Mouse (Mus musculus) MEL (cell line): Measurements from ENCODE around the gene Arhgap6. TPM values are rescaled to one million over a fixed set of nuclear protein-coding genes. Genes with fewer than 3 reads are reported as not detected.

ENCODE experiments used
- DNase-seq: peaks from one replicate; pipeline ENCODE4 v3.0.0; 2011; ENCODE audit warnings: low read depth, low spot score
- H3K27ac ChIP-seq: 2 replicates; pipeline ENCODE4 v1.5.1; 2012; ENCODE audit warnings: low read depth, mild to moderate bottlenecking, control low read depth, low read length, moderate library complexity; ENCODE audit not compliant: control insufficient read depth
- H3K27me3 ChIP-seq, 2 experiments: fragments of 150-350 bp in 1 of 2; sonication (generic) in 1 of 2; 2 replicates each; pipeline ENCODE4 v1.6.1; 2012; ENCODE audit warnings: low read length in 2 of 2, mild to moderate bottlenecking in 2 of 2, improper control_type of control experiment in 1 of 2, moderate library complexity in 1 of 2; ENCODE audit not compliant: insufficient read depth in 2 of 2, control insufficient read depth in 1 of 2
- H3K36me3 ChIP-seq, 2 experiments: 2 replicates each; pipeline ENCODE4 v1.6.1; 2012 to 2014; ENCODE audit warnings: low read length in 2 of 2, improper control_type of control experiment in 1 of 2, inconsistent platforms in 1 of 2, mild to moderate bottlenecking in 1 of 2; ENCODE audit not compliant: insufficient read depth in 2 of 2, control insufficient read depth in 1 of 2
- H3K4me1 ChIP-seq, 2 experiments: fragments of 150-350 bp in 1 of 2; sonication (generic) in 1 of 2; 2 replicates each; pipeline ENCODE4 v1.6.1; 2012; ENCODE audit warnings: low read length in 2 of 2, improper control_type of control experiment in 1 of 2, mild to moderate bottlenecking in 1 of 2; ENCODE audit not compliant: insufficient read depth in 2 of 2, control insufficient read depth in 1 of 2
- H3K4me3 ChIP-seq, 2 experiments: fragments of 150-350 bp in 1 of 2; sonication (generic) in 1 of 2; 2 replicates each; pipeline ENCODE4 v1.5.1; 2012; ENCODE audit warnings: low read depth in 2 of 2, low read length in 2 of 2, mild to moderate bottlenecking in 2 of 2, moderate library complexity in 2 of 2, control low read depth in 1 of 2, improper control_type of control experiment in 1 of 2; ENCODE audit not compliant: control insufficient read depth in 1 of 2, insufficient read depth in 1 of 2
- H3K79me2 ChIP-seq: 2 replicates; pipeline ENCODE4 v1.6.1; 2012; ENCODE audit warnings: mild to moderate bottlenecking, low read length, moderate library complexity; ENCODE audit not compliant: control insufficient read depth, poor library complexity, insufficient read depth
- H3K9ac ChIP-seq: 2 replicates; pipeline ENCODE4 v1.6.1; 2012; ENCODE audit warnings: low read depth, mild to moderate bottlenecking, control low read depth, low read length, moderate library complexity; ENCODE audit not compliant: control insufficient read depth, poor library complexity, severe bottlenecking
- H3K9me3 ChIP-seq: fragments of 150-350 bp; sonication (generic); replicated peaks from 2 replicates; pipeline ENCODE4 v1.6.1; 2012; ENCODE audit warnings: mild to moderate bottlenecking, low read length, improper control_type of control experiment, moderate library complexity; ENCODE audit not compliant: insufficient read depth
- BHLHE40 ChIP-seq: IDR thresholded peaks from 2 replicates; pipeline ENCODE4 v1.6.1; 2012; ENCODE audit warnings: low read depth, mild to moderate bottlenecking, inconsistent platforms, low read length, improper control_type of control experiment, borderline replicate concordance
- CHD1 ChIP-seq: IDR thresholded peaks from 2 replicates; pipeline ENCODE4 v1.6.1; 2012; ENCODE audit warnings: low read depth, mild to moderate bottlenecking, inconsistent platforms, low read length, improper control_type of control experiment
- CHD2 ChIP-seq: IDR thresholded peaks from 2 replicates; pipeline ENCODE4 v1.6.1; 2011; ENCODE audit warnings: low read length, improper control_type of control experiment
- E2F4 ChIP-seq: IDR thresholded peaks from 2 replicates; pipeline ENCODE4 v1.6.1; 2011; ENCODE audit warnings: low read depth, low read length, improper control_type of control experiment, borderline replicate concordance
- ELF1 ChIP-seq: IDR thresholded peaks from 2 replicates; pipeline ENCODE4 v1.6.1; 2014; ENCODE audit warnings: low read depth, mild to moderate bottlenecking, inconsistent platforms, low read length, improper control_type of control experiment, moderate library complexity
- EP300 ChIP-seq, 2 experiments: IDR thresholded peaks; 2 replicates each; pipeline ENCODE4 v1.6.1; 2011; ENCODE audit warnings: improper control_type of control experiment in 2 of 2, low read length in 2 of 2, low read depth in 1 of 2, mild to moderate bottlenecking in 1 of 2
- ETS1 ChIP-seq: IDR thresholded peaks from 2 replicates; pipeline ENCODE4 v1.6.1; 2012; ENCODE audit warnings: low read depth, mild to moderate bottlenecking, inconsistent platforms, low read length, improper control_type of control experiment, moderate library complexity
- GABPA ChIP-seq: IDR thresholded peaks from 2 replicates; pipeline ENCODE4 v1.6.1; 2012; ENCODE audit warnings: low read depth, mild to moderate bottlenecking, inconsistent platforms, low read length, improper control_type of control experiment, moderate library complexity
- GATA1 ChIP-seq: IDR thresholded peaks from 2 replicates; pipeline ENCODE4 v1.6.1; 2011; ENCODE audit warnings: low read depth, low read length, improper control_type of control experiment
- HCFC1 ChIP-seq: IDR thresholded peaks from 2 replicates; pipeline ENCODE4 v1.6.1; 2012; ENCODE audit warnings: low read depth, mild to moderate bottlenecking, inconsistent platforms, low read length, improper control_type of control experiment, moderate library complexity
- JUND ChIP-seq: IDR thresholded peaks from 2 replicates; pipeline ENCODE4 v1.6.1; 2011; ENCODE audit warnings: low read depth, mild to moderate bottlenecking, improper control_type of control experiment, low read length
- KAT2A ChIP-seq: conservative IDR thresholded peaks from 2 replicates; pipeline ENCODE4 v1.6.1; 2012; ENCODE audit warnings: low read depth, low read length, improper control_type of control experiment, inconsistent platforms
- MAFK ChIP-seq: IDR thresholded peaks from 2 replicates; pipeline ENCODE4 v1.6.1; 2011; ENCODE audit warnings: low read depth, mild to moderate bottlenecking, low read length, improper control_type of control experiment, borderline replicate concordance
- MAX ChIP-seq: IDR thresholded peaks from 2 replicates; pipeline ENCODE4 v1.6.1; 2011; ENCODE audit warnings: low read length, improper control_type of control experiment
- MAZ ChIP-seq: IDR thresholded peaks from 2 replicates; pipeline ENCODE4 v1.6.1; 2012; ENCODE audit warnings: low read depth, mild to moderate bottlenecking, inconsistent platforms, low read length, improper control_type of control experiment
- MEF2A ChIP-seq: IDR thresholded peaks from 2 replicates; pipeline ENCODE4 v1.6.1; 2014; ENCODE audit warnings: low read depth, mild to moderate bottlenecking, inconsistent platforms, low read length, improper control_type of control experiment; ENCODE audit not compliant: poor library complexity, insufficient replicate concordance, severe bottlenecking; ENCODE audit errors: extremely low read depth
- MXI1 ChIP-seq: IDR thresholded peaks from 2 replicates; pipeline ENCODE4 v1.6.1; 2011; ENCODE audit warnings: mild to moderate bottlenecking, low read depth, low read length, improper control_type of control experiment
- MYB ChIP-seq: IDR thresholded peaks from 2 replicates; pipeline ENCODE4 v1.6.1; 2011; ENCODE audit warnings: mild to moderate bottlenecking, low read depth, low read length, improper control_type of control experiment
- MYC ChIP-seq: IDR thresholded peaks from 2 replicates; pipeline ENCODE4 v1.6.1; 2011; ENCODE audit warnings: low read depth, mild to moderate bottlenecking, low read length, improper control_type of control experiment, moderate library complexity
- NELFE ChIP-seq: IDR thresholded peaks from 2 replicates; pipeline ENCODE4 v1.6.1; 2011; ENCODE audit warnings: low read depth, low read length, improper control_type of control experiment
- NRF1 ChIP-seq: IDR thresholded peaks from 2 replicates; pipeline ENCODE4 v1.6.1; 2014; ENCODE audit warnings: low read depth, mild to moderate bottlenecking, inconsistent platforms, low read length, improper control_type of control experiment, moderate library complexity; ENCODE audit not compliant: poor library complexity, insufficient read depth, severe bottlenecking
- POLR2A ChIP-seq, 2 experiments: IDR thresholded peaks; 2 replicates each; pipeline ENCODE4 v1.6.1; 2011 to 2012; ENCODE audit warnings: low read length in 2 of 2, mild to moderate bottlenecking in 2 of 2, control low read depth in 1 of 2, improper control_type of control experiment in 1 of 2, low read depth in 1 of 2, moderate library complexity in 1 of 2; ENCODE audit not compliant: control insufficient read depth in 1 of 2, insufficient read depth in 1 of 2, poor library complexity in 1 of 2
- POLR2AphosphoS2 ChIP-seq: IDR thresholded peaks from 2 replicates; pipeline ENCODE4 v1.6.1; 2011; ENCODE audit warnings: low read length, improper control_type of control experiment
- POLR2AphosphoS5 ChIP-seq: IDR thresholded peaks from 2 replicates; pipeline ENCODE4 v1.6.1; 2012; ENCODE audit warnings: low read depth, borderline replicate concordance, mild to moderate bottlenecking, inconsistent platforms, low read length, moderate library complexity, mixed read lengths
- RAD21 ChIP-seq: IDR thresholded peaks from 2 replicates; pipeline ENCODE4 v1.6.1; 2011; ENCODE audit warnings: mild to moderate bottlenecking, low read depth, low read length, improper control_type of control experiment
- RCOR1 ChIP-seq: IDR thresholded peaks from 2 replicates; pipeline ENCODE4 v1.6.1; 2012; ENCODE audit warnings: low read depth, mild to moderate bottlenecking, inconsistent platforms, low read length, improper control_type of control experiment
- SIN3A ChIP-seq: IDR thresholded peaks from 2 replicates; pipeline ENCODE4 v1.6.1; 2012; ENCODE audit warnings: low read length, improper control_type of control experiment, inconsistent platforms
- SMC3 ChIP-seq: IDR thresholded peaks from 2 replicates; pipeline ENCODE4 v1.6.1; 2011; ENCODE audit warnings: low read depth, low read length, improper control_type of control experiment
- TAL1 ChIP-seq: IDR thresholded peaks from 2 replicates; pipeline ENCODE4 v1.6.1; 2012; ENCODE audit warnings: mild to moderate bottlenecking, inconsistent platforms, low read length, moderate library complexity, mixed read lengths
- TBP ChIP-seq: IDR thresholded peaks from 2 replicates; pipeline ENCODE4 v1.8.0; 2011; ENCODE audit warnings: low read depth, low read length, improper control_type of control experiment
- TCF12 ChIP-seq: IDR thresholded peaks from 2 replicates; pipeline ENCODE4 v1.6.1; 2014; ENCODE audit warnings: low read depth, mild to moderate bottlenecking, inconsistent platforms, low read length, improper control_type of control experiment, moderate library complexity
- UBTF ChIP-seq: IDR thresholded peaks from 2 replicates; pipeline ENCODE4 v1.6.1; 2012; ENCODE audit warnings: low read depth, mild to moderate bottlenecking, inconsistent platforms, low read length, improper control_type of control experiment, moderate library complexity, borderline replicate concordance; ENCODE audit not compliant: insufficient read depth
- USF1 ChIP-seq: IDR thresholded peaks from 2 replicates; pipeline ENCODE4 v1.6.1; 2014; ENCODE audit warnings: low read depth, mild to moderate bottlenecking, inconsistent platforms, low read length, improper control_type of control experiment, moderate library complexity
- USF2 ChIP-seq, 2 experiments: IDR thresholded peaks; 2 replicates each; pipeline ENCODE4 v1.6.1; 2011 to 2012; ENCODE audit warnings: improper control_type of control experiment in 2 of 2, low read length in 2 of 2, borderline replicate concordance in 1 of 2, inconsistent platforms in 1 of 2, low read depth in 1 of 2, mild to moderate bottlenecking in 1 of 2; ENCODE audit not compliant: insufficient read depth in 1 of 2
- ZC3H11A ChIP-seq: IDR thresholded peaks from 2 replicates; pipeline ENCODE4 v1.6.1; 2012; ENCODE audit warnings: low read depth, mild to moderate bottlenecking, inconsistent platforms, low read length, improper control_type of control experiment
- ZKSCAN1 ChIP-seq: IDR thresholded peaks from 2 replicates; pipeline ENCODE4 v1.6.1; 2012; ENCODE audit warnings: low read depth, mild to moderate bottlenecking, inconsistent platforms, low read length, improper control_type of control experiment, moderate library complexity
- ZMIZ1 ChIP-seq: IDR thresholded peaks from 2 replicates; pipeline ENCODE4 v1.6.1; 2012; ENCODE audit warnings: low read depth, mild to moderate bottlenecking, inconsistent platforms, low read length, improper control_type of control experiment, moderate library complexity
- ZNF384 ChIP-seq: IDR thresholded peaks from 2 replicates; pipeline ENCODE4 v1.6.1; 2012; ENCODE audit warnings: low read depth, mild to moderate bottlenecking, inconsistent platforms, low read length, improper control_type of control experiment
- polyA plus RNA-seq, 2 experiments: library from polyadenylated mRNA; stranded (reverse) in 1 of 2; unstranded in 1 of 2; fragments of >175 nt in 1 of 2; fragments of >200 nt in 1 of 2; gene quantifications; 2 replicates each; pipeline versions ENCODE4 v1.2.1 to v1.2.4; 2012; ENCODE audit warnings: low replicate concordance in 2 of 2, low read depth in 1 of 2; ENCODE audit not compliant: insufficient read length in 2 of 2, insufficient read depth in 1 of 2, missing spikeins in 1 of 2
- total RNA-seq: library from RNA; depleted of rRNA; stranded (reverse); fragments of 300-350 nt; gene quantifications from 2 replicates; pipeline ENCODE4 v1.2.3, GENCODE M21; 2012

The Arhgap6 gene
- total and polyA plus RNA-seq, 3 experiments = 4.4 to 21.7 TPM; not detected in 1

DNA sequence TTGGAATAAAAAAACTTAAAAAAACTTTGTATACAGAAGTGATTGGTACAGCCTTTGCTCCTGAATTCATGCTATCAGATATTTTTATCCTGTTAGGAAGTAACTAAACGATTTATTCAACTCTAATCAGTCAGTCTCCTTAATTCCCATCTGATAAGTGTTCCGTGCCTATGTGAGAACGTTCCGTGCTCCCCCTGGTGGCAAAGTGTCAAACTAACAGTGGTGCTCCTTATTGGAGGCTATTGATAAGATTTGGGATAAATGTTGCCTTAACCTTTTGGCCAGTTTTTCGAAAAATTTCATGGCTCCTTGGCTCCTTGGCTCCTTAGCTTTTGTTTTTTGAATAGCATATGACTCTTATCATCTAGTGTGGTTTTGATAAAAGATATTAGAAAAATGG, 291.0 kb downstream of the Arhgap6 start:
- Histone ChIP-seq H3K4me1 (peaks cover 0 to 5% of the 10 kb centered on the region in 2 experiments; a peak in 2 of 4 replicates), H3K36me3 (peaks cover 0 to 24% of the 10 kb centered on the region in 2 experiments; a peak in 2 of 4 replicates), H3K4me3 (no peak overlapping the region), H3K9ac (no peak overlapping the region), H3K27me3 (no peaks in the 10 kb centered on the region), H3K9me3 (no peaks in the 10 kb centered on the region), H3K27ac (no peak overlapping the region), H3K79me2 (no peaks in the 10 kb centered on the region)
- DNase-seq = peak; percentile 66
- no peak for TF ChIP-seq HCFC1
- TF ChIP-seq TBP = no peak
- no peak for TF ChIP-seq NRF1
- TF ChIP-seq E2F4 = no peak
- TF ChIP-seq RCOR1 = peak; percentile 19; the same call in 1 of the 2 replicates
- TF ChIP-seq POLR2A (IDR thresholded peaks at IDR 0.05; ENCODE audit: control insufficient read depth in 1 of 2, insufficient read depth in 1 of 2, low read depth in 1 of 2, low read length in 2 of 2, poor library complexity in 1 of 2) = no peak
- peak; percentile 49 for TF ChIP-seq RAD21
- no peak for TF ChIP-seq MAFK
- TF ChIP-seq NELFE = no peak
- TF ChIP-seq MYB = no peak
- TF ChIP-seq ELF1 = no peak
- TF ChIP-seq MAZ = no peak
- TF ChIP-seq MAX = peak; percentile 9; the same call in 1 of the 2 replicates
- no peak for TF ChIP-seq BHLHE40
- TF ChIP-seq ZNF384 = peak; percentile 41; the same call in 1 of the 2 replicates
- TF ChIP-seq TAL1 = no peak
- TF ChIP-seq SIN3A = 0 out of 2 replicates have a peak, but pooled peaks have one; percentile 25
- 0 out of 2 replicates have a peak, but pooled peaks have one; percentile 36 for TF ChIP-seq MYC
- peak; percentile 60; the same call in 1 of the 2 replicates for TF ChIP-seq ZC3H11A
- TF ChIP-seq CHD1 = no peak
- TF ChIP-seq TCF12 = no peak
- TF ChIP-seq MXI1 = no peak
- TF ChIP-seq POLR2AphosphoS2 = no peak
- no peak for TF ChIP-seq JUND
- no peak for TF ChIP-seq KAT2A
- no peak for TF ChIP-seq ETS1
- TF ChIP-seq SMC3 = peak; percentile 85
- no peak for TF ChIP-seq UBTF
- no peak for TF ChIP-seq ZMIZ1
- TF ChIP-seq USF2 (IDR thresholded peaks at IDR 0.05; ENCODE audit: borderline replicate concordance in 1 of 2, insufficient read depth in 1 of 2, low read depth in 1 of 2, low read length in 2 of 2) = no peak
- TF ChIP-seq ZKSCAN1 = no peak
- TF ChIP-seq USF1 = no peak
- TF ChIP-seq MEF2A = no peak
- peak; percentile 82 for TF ChIP-seq GATA1
- TF ChIP-seq GABPA = no peak
- 0 out of 4 replicates have a peak, but pooled peaks of 1 of the 2 experiments have one; percentile 19 for TF ChIP-seq EP300 (IDR thresholded peaks at IDR 0.05; ENCODE audit: low read depth in 1 of 2, low read length in 2 of 2)
- no peak for TF ChIP-seq CHD2
- TF ChIP-seq POLR2AphosphoS5 = no peak
